Mouse (Mus musculus) kidney, adult 18-20 months (tissue): ENCODE measurements around the gene Gpr83.
A peak's percentile ranks its signal among the peaks of the same experiment; 100 is the strongest.

Source experiments
- DNase-seq: peaks from one replicate; pipeline ENCODE4 v3.0.0; 2021

The Gpr83 gene

GRCm38 (mm10) chr9:14859868-14860639 lies at the start of gene Gpr83:
Gpr83 (plus strand) TSS chr9:14860210.
- no peak for DNase-seq

- no peak for DNase-seq
Measured at GRCm38 (mm10) chr9:14821396-14821795, 38.6 kb upstream of the Gpr83 start.

- DNase-seq, result no peak
Measured at GRCm38 (mm10) chr9:14824840-14825239, 35.2 kb upstream of the Gpr83 start.

- DNase-seq, result no peak
Measured at GRCm38 (mm10) chr9:14827875-14828274, 32.1 kb upstream of the Gpr83 start.

DNA sequence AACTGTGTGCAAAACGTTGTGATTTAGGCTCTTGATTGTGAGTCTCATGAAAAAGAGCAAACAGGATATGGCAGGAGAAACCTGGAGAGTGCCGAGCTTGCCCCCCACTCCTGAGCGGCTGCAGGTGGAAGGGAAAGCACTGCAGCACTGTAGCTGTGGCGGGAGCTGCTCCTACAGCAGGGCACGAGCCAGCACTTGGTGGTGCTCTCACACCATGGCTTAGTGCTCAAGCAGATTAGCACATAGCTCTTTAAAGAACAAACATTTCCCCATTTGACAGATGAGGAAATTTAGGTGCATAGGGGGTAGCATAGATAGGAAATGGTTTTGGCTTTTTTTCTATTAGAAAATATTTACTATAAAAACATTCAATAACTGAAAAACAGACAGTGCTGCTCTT lies 28.0 kb upstream of the Gpr83 start:
- no peak for DNase-seq

DNA sequence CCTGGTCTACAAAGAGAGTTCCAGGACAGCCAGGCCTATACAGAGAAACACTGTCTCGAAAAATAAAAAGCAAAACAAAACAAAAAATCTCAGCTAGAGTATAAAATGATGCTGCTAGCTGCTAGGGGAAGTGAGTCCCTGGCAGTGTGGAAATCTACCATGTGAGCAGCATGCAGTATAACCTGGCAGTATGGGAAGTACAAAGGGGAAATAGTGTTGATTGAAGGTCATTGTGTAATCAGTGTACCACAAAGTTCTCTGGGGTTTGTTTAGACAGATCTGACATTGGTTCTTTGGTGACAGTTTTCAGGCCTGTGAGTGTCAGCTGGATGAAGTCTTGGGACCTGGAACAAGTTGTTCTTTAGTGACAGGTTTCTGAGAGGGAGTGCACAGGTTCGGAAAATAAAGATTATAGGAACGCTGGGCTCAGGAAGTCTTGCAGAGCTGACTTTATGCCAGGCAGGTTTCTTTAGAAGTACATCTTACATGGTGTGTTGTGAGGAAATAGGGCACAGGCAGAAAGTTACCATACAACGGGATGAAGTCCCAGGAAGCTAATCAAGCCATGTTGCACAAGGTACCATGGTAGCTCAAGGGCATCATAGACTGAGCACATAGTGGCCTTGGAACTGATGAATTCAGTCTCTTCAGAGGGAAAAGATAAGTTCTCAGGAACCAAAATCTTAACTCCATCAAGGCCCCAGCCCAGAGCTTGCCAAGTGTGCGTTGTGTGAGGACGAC lies 24.5 kb upstream of the Gpr83 start:
- DNase-seq, result no peak

- no peak for DNase-seq
Measured at GRCm38 (mm10) chr9:14839527-14839926, 20.5 kb upstream of the Gpr83 start.

DNA sequence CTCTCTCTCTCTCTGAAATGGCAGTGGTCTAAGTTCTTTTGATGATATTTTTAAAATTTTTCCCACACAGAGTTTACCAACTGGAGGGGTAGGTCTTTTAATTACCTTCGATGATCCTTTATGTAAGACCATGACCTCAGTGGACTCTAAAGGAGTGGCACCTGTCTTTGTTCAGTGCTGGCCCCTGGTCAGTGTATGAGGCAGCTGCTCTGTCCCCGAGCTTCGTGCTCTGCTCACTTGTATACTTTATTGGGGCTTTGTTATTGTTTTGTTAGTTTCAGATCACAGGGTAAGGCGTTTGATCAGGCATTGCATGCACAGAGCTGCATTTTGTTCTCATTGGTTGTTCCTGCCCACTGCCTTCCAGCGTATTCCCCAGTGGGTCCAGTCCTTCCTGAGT lies 20.0 kb upstream of the Gpr83 start:
- no peak for DNase-seq

DNA sequence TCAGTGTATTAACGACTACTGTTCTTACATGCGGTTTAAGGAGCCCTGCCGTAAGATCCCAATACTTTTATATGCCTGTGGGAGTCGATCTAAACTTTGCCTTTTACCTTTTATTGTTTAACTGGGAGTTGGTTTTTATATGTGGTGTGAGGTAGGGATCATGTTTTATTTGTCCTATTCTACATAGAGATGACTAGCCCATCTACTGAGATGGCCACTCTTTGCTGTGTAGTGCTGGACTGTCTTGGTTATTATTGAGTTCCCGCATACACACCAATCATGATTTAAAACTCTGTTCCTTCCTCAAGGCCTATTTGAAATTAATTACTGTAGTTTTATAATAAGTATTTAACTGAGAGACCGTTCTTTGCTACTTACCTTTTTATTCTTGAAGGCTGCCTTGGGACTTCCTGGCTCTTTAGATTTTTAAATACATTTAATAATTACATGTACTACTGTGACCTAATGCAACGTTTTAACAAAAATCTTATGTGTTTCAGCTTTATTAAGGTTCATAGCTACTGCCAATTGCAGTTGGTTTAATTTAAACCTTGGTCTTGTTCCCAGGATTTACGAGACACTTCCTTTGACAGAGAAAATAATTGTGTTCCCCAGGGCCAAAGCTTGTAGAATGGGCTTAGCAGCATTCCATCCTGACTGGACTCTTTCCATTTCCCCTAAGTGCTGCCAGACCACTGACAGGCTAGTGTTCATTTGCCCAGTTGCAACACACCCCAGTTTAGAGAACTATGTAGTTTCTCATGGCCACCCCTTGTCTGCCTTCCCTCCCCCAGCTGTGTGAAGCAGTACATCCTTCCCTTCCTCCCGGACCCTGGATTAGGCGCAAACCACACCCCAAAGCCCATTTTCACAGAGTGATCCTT lies 17.9 kb upstream of the Gpr83 start:
- no peak for DNase-seq

GRCm38 (mm10) chr9:14843311-14843857 lies 16.6 kb upstream of the Gpr83 start:
- DNase-seq, result no peak

DNA sequence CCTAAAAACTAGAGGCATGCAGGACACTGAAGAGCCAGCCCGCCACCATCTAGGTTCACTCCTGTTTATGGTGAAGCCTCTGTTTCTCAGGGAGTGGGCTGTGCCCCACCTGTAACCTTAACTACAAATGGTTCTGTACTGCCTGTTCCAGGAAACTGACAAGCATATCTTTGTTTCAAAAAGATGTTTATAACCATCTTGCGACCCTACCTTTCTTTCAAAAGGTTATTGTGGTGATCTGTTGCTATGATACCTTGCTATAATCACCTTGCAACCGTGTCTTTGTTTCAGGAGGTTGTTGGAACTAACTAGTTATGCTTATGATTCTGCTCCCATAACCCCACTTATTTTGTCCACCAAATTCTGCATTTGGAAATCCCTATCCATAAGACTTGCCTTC lies 16.1 kb upstream of the Gpr83 start:
- DNase-seq, result no peak

GRCm38 (mm10) chr9:14846428-14846827 lies 13.6 kb upstream of the Gpr83 start:
- no peak for DNase-seq

DNA sequence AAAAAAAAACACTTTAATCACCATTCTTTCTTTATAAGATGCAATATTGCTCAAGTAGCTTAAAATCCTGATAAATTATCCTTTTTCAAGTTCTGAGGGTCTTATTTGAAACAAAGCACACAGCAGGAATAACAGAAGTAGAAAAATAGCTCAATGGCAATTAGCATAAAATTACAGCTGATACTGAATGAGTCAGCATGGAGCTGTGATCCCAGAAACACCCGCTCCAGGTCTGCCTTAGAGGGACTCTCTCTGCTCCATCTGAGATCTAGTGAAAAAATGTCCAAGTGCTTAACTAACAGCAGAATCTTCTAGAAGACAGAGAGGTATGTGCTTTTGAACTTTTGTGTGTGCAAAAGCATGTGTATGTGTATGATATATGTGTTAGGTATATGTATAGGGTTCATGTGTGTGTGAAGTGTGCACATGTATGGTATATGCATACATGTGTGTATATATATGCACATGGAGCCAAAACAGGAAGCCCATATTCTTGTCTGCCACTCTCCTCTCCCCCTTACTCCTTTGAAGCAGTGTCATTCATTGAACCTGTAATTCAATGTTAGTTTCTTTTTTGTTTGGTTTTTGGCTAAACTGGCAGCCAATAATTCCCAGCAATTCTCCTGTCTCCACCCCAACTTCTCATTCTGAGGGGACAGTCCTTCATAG lies 11.6 kb upstream of the Gpr83 start:
- no peak for DNase-seq

DNA sequence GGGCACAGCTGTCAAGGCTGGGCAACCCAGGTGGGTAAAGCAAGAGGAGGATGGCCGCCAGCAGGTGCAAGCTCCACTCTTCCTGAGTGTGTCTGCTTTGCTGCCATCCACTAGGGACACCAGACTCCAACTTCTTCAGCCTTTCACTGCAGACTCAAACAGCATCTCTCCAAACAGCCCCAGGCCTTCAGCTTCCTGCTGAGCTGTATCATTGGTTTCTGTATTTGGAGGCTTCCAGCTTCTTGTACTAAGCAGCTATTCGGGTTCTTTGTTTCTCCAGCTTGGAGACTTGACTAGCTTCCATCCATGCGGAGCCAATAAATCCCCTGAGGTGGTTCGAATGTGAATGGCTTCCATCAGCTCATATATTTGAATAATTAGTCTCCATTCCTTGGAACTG lies 5.4 kb upstream of the Gpr83 start:
- DNase-seq, result no peak

DNA sequence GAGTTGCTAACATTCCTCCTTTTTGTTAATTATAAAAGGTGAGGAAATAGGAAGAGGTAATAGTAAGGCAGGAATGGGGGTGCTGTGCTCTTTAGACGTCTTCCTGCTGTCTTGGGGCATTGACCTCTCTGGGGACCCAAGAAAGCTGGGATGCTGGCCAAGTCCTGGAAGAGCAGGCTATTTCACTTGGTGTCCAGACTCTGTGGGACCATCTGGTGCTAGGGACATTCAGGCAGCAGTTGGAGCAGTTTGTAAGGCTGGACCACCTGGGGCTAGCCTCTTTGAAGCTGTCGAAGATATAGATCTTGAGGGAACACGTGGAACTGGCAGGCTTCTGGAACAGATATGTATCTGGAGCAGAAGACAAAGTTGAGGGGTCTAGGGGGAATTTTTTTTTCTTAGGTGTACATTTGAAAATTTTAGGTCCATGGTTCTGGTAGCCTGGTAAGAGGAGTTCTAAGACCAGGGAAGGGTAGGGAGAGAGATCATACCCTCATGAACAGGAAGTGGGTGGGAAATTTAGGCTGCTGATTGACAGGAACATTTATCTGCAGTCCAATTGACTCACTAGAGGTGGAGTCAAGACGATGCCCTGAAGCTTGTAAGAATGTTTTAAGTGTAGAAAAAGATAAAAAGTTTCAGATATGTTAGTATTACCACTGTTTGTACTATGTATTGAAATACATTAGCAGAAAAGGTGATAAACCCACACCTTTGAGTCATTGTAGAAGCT lies 2.9 kb upstream of the Gpr83 start:
- no peak for DNase-seq

DNA sequence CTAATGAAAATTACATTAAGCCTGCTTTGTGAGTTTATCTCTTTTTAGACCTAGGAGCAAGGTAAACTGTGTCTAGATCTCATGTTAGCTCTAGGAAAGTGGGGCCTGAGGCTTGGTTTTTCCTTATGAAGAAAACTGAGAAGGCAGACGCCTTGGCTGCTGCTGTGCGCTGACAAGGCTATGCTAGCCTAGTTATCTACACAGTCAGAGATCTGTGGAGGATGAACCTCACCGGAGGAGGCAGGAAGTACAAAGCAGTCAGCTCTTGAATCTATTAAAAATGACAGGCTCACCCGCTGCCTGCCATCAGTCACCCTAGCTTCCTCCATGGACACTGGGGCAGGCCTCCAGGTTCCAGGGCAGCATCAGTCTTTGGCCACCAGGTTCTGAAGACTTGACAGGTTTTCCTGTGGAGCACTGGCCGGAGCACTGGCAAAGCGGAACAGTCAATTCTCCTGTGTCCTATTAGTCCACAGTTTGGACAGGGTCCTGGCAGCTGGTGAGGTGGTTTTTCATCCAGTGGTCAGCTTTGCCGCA lies 1.8 kb upstream of the Gpr83 start:
- no peak for DNase-seq

GRCm38 (mm10) chr9:14858782-14859181 lies 1.2 kb upstream of the Gpr83 start:
- no peak for DNase-seq

DNA sequence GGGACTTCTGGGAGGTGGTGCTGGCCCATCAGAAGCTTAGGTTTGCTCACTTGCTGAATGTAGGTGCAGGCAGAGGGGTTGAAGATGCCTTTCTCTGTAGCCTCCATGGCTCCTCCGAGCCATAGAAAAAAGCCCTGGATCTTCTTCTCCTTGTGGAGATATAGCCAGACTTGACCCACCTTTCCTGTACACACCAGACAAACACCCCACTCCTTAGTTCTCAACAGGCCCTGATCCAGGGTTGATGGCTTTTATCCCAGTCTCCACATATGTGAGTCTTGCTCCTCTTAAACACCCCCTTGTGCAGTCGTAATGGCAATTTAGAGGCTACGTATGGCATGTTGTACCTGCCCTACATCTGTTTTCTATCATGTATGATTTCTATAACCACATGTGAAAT lies 3.1 kb downstream of the Gpr83 start:
- no peak for DNase-seq

DNA sequence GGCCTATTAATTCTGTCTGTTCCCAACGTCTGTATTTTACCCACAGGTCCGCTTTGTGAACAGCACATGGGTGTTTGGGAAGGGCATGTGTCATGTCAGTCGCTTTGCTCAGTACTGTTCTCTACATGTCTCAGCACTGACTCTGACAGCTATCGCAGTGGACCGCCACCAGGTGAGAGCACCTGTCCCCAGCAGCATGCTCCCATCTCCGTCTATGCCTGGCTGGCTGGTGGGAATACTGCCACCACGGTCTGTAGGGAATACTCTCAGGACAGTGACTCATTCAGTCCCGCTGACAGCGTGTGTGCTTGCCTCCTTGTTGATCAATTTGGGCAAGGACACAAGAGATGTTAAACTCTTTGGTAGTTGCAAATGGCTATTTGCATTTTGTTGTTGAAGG lies 4.7 kb downstream of the Gpr83 start:
- DNase-seq, result no peak

GRCm38 (mm10) chr9:14866957-14867356 lies 6.9 kb downstream of the Gpr83 start:
- peak; percentile 13 for DNase-seq

- no peak for DNase-seq
Measured at GRCm38 (mm10) chr9:14868326-14868725, 8.3 kb downstream of the Gpr83 start.

DNA sequence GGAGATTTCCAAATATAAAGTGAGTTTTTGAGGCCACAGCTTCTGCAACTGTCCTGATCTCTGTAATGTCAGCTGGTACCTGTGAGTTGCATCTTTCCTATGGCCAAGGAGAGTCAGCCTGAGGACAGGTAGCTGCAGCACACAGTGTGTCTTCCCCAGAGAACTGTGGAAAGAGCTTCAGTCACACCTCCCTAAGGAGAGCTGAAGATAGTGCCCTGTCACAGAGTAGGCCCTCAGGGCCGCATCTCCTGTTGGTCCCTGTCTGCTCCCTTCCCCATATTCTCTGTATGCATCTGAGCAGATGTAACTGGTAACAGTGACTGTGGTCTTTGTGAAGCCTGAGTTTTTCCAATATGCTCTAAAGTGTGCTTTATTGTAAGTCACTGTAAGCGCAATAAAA lies 10.4 kb downstream of the Gpr83 start:
- DNase-seq, result no peak
